Mouse (Mus musculus) ES-Bruce4 (cell line): Measurements from ENCODE around the gene Arnt2. TPM values are rescaled to one million over a fixed set of nuclear protein-coding genes. Genes with fewer than 3 reads are reported as not detected.

ENCODE experiments used
- H3K27ac ChIP-seq: 2 replicates; pipeline ENCODE4 v1.5.1; 2012; ENCODE audit warnings: low read length, inconsistent platforms; ENCODE audit not compliant: insufficient read depth
- H3K27me3 ChIP-seq: 2 replicates; pipeline ENCODE4 v1.6.1; 2012; ENCODE audit warnings: mild to moderate bottlenecking, low read length, inconsistent platforms; ENCODE audit not compliant: control insufficient read depth, poor library complexity, insufficient read depth, severe bottlenecking
- H3K36me3 ChIP-seq: 2 replicates; pipeline ENCODE4 v1.6.1; 2012; ENCODE audit warnings: inconsistent platforms, mild to moderate bottlenecking, low read length, moderate library complexity; ENCODE audit not compliant: control insufficient read depth, poor library complexity, insufficient read depth, severe bottlenecking
- H3K4me1 ChIP-seq: one replicate; pipeline ENCODE4 v1.8.1; 2011; ENCODE audit warnings: low read length; ENCODE audit not compliant: control insufficient read depth, insufficient read depth
- H3K4me3 ChIP-seq: 2 replicates; pipeline ENCODE4 v1.5.1; 2011; ENCODE audit warnings: low read depth, mild to moderate bottlenecking, low read length
- H3K9ac ChIP-seq: 2 replicates; pipeline ENCODE4 v1.6.1; 2012; ENCODE audit warnings: low read depth, mild to moderate bottlenecking, inconsistent platforms; ENCODE audit not compliant: poor library complexity, severe bottlenecking
- H3K9me3 ChIP-seq: replicated peaks from 2 replicates; pipeline ENCODE4 v1.6.1; 2012; ENCODE audit warnings: mild to moderate bottlenecking, low read length, inconsistent platforms; ENCODE audit not compliant: control insufficient read depth, poor library complexity, insufficient read depth, severe bottlenecking
- CTCF ChIP-seq: IDR thresholded peaks from one replicate; pipeline ENCODE4 v1.8.1; 2011; ENCODE audit warnings: low read depth, low read length
- EP300 ChIP-seq: IDR thresholded peaks from 2 replicates; pipeline ENCODE4 v1.6.1; 2011; ENCODE audit warnings: low read depth, low read length; ENCODE audit not compliant: insufficient read depth
- POLR2A ChIP-seq: IDR thresholded peaks from one replicate; pipeline ENCODE4 v1.8.1; 2011; ENCODE audit warnings: low read length; ENCODE audit not compliant: insufficient read depth
- polyA plus RNA-seq: library from polyadenylated mRNA; stranded (reverse); fragments of >200 nt; gene quantifications from 2 replicates; pipeline ENCODE4 v1.2.4, GENCODE M21; 2011; ENCODE audit warnings: low read depth; ENCODE audit not compliant: missing spikeins, insufficient read depth, insufficient read length

The Arnt2 gene
- polyA plus RNA-seq, 1 experiment = 3.3 TPM

DNA sequence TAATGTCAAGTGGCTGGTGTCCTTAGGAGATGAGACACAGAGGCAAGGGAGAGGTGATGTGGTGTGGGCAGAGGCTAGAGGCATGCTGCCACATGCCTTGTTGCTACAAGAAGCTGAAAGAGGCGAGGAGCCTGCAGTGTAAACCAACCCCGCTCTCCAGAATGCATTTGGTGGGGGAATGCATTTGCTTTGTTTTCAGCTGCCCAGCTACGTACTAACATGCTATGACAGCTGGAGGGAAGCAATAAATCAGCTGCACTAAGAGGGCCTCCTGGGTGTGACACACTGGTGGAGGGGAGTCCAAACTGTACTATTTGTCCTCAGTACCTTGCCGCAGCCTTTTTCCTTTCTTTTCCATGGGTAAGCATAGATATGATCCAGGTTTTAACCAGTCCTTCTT, 172.3 kb downstream of the Arnt2 start:
- no peak overlapping the region for H3K4me3 ChIP-seq
- H3K27ac ChIP-seq = no peak overlapping the region
- H3K36me3 ChIP-seq = no peaks in the 10 kb centered on the region
- H3K9me3 ChIP-seq = no peaks in the 10 kb centered on the region
- TF ChIP-seq POLR2A = no peak
- TF ChIP-seq CTCF = no peak
- no peak for TF ChIP-seq EP300
- H3K9ac ChIP-seq = no peak overlapping the region
- H3K4me1 ChIP-seq = no peaks in the 10 kb centered on the region
- no peaks in the 10 kb centered on the region for H3K27me3 ChIP-seq

DNA sequence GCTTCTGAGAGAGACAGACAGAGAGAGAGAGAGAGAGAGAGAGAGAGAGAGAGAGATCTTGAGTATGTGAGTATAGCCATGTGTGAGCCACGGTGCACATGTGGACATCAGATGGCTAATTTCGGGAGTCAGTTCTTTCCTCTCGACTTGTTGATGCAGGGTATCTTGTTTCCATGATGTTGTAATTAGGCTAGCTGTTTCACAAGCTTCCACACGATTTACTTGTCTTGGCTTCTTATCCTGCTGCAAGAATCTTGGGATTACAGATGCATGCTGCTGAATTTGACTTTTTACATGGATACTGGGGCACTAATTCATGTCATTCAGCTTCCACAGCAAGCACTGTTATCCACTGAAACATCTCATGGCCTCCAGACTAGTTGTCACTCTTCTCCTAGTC, 178.6 kb downstream of the Arnt2 start:
- TF ChIP-seq POLR2A (no peak), CTCF (no peak), EP300 (no peak)
- Histone ChIP-seq H3K4me1 (no peaks in the 10 kb centered on the region), H3K36me3 (no peaks in the 10 kb centered on the region), H3K27me3 (no peaks in the 10 kb centered on the region), H3K4me3 (no peak overlapping the region), H3K27ac (no peak overlapping the region), H3K9me3 (peaks cover 7% of the 10 kb centered on the region; the same call in 1 of the 2 replicates), H3K9ac (no peak overlapping the region)

DNA sequence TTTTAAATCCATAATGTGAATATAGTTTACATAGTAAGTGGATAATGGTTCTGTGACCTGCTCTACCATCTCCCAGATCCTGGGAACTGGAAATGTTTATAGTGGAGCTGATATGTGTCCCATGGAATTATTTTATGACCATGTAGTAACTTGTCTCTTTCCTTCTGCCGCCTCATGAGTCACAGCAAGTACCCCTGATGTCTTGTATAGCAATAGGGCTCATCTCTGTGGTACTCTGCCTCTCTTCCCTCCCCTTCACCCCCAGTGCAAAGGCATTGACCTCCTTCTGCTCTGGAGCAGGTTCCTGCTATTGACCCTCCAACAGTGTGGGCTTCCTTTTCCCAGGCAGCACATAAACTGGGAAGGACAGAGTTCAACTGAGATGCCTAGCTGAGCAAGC, 182.3 kb downstream of the Arnt2 start:
- Histone ChIP-seq H3K9me3 (peaks cover 16% of the 10 kb centered on the region; the same call in 1 of the 2 replicates), H3K27me3 (no peaks in the 10 kb centered on the region), H3K36me3 (no peaks in the 10 kb centered on the region), H3K4me3 (no peak overlapping the region), H3K9ac (no peak overlapping the region), H3K27ac (no peak overlapping the region), H3K4me1 (no peaks in the 10 kb centered on the region)
- TF ChIP-seq EP300 = no peak
- no peak for TF ChIP-seq CTCF
- no peak for TF ChIP-seq POLR2A

DNA sequence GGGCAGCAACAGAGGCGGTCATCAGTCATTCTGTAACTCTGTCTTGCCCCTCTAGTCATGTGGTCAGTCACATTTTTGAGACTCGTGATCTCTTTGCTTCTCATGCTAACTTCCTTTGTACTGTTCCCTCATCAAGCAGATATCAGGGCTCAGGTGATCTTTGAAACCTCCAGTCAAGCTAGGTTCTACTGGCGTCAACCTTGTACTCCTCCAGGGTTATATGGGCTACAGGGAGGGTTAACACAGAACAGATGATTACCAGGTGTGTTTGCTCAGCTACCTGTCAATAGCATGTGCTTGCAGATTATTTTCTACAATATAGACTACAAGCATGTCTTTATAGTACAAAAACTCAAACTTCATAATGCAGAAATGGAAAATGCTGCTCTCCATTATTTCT, 183.1 kb downstream of the Arnt2 start:
- Histone ChIP-seq H3K27ac (no peak overlapping the region), H3K9me3 (peaks cover 16% of the 10 kb centered on the region; the same call in 1 of the 2 replicates), H3K27me3 (no peaks in the 10 kb centered on the region), H3K36me3 (no peaks in the 10 kb centered on the region), H3K9ac (no peak overlapping the region), H3K4me1 (no peaks in the 10 kb centered on the region), H3K4me3 (no peak overlapping the region)
- TF ChIP-seq CTCF (no peak), EP300 (no peak), POLR2A (no peak)

DNA sequence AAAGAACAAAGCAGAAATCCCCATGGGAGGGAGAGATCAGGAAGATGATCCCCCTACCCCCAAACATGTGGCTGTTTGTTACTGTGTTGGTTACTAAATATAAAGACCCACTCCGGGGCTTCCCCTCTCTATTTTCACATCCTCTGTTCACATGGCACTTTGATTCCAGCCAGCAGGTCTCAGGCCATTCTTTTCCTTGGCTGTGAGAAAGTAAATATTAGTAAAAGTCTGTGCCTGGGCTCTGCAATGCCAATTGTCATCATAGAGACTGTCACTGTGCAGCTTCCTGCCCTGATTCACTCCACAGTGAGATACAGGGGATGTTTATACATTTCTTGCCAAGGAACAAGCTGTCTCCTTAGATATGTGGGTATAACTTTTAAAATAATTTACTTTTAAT, 197.9 kb downstream of the Arnt2 start:
- no peak overlapping the region for H3K9ac ChIP-seq
- H3K27me3 ChIP-seq = no peaks in the 10 kb centered on the region
- H3K4me3 ChIP-seq = no peak overlapping the region
- no peaks in the 10 kb centered on the region for H3K36me3 ChIP-seq
- H3K27ac ChIP-seq = no peak overlapping the region
- no peak for TF ChIP-seq EP300
- TF ChIP-seq CTCF = no peak
- TF ChIP-seq POLR2A = no peak
- H3K9me3 ChIP-seq = no peaks in the 10 kb centered on the region
- no peaks in the 10 kb centered on the region for H3K4me1 ChIP-seq

DNA sequence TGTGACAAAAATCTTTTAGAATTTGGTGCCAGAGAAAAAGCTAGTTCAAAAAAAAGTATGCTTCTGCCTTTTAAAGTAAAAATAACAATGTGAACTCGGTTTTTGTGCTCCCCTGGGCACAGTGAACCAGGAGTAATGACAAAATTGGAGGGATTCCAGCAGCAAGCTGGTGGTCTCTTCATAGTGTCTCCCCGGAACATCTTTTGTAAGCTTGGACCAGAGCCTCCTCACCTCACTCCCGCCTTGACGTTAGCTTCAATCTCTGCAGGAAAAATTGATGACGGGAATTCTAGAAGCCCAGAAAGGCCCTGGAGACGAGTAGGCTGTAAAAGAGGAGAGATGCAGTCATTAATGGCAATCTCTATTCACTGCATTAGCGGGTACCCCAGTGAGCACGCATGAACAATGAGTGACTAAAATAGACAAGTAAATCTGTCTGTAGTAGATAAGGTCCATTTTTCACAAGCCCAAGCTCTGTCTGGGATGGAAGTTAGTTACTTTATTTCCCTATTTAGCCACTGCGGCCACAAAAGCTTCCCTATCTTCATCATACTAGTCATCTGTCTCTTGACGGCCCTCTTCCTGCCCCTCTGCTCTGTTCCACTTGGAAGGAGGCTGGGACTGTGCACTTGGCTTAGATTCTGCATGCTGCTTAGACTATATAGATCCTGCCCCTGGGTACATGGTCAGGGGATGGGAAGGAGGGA, 199.2 kb downstream of the Arnt2 start:
- Histone ChIP-seq H3K27me3 (no peaks in the 10 kb centered on the region), H3K9ac (no peak overlapping the region), H3K27ac (no peak overlapping the region), H3K36me3 (no peaks in the 10 kb centered on the region), H3K4me1 (no peaks in the 10 kb centered on the region), H3K4me3 (no peak overlapping the region), H3K9me3 (no peaks in the 10 kb centered on the region)
- no peak for TF ChIP-seq POLR2A
- no peak for TF ChIP-seq EP300
- no peak for TF ChIP-seq CTCF
